Mouse (Mus musculus) natural killer cell, adult 2 months (primary cell): ENCODE data around the gene Aqp3.
"Not testable (repeated sequence)": the region's sequence is repeated elsewhere in the genome, so short reads cannot be mapped to it uniquely, and the experiment has no call there.

Experiments
- DNase-seq, 2 experiments: peaks; one replicate each; pipeline ENCODE4 v3.0.0; 2022; ENCODE audit warnings: low spot score in 2 of 2

The Aqp3 gene

GRCm38 (mm10) chr4:41102901-41103300 is 4.9 kb upstream of the Aqp3 start:
- no peak for DNase-seq

- no peak for DNase-seq
These were observed 3.0 kb upstream of the Aqp3 start for GRCm38 (mm10) chr4:41100986-41101385.

- no peak for DNase-seq
These were observed 581 bp upstream of the Aqp3 start for GRCm38 (mm10) chr4:41098577-41098951.

GRCm38 (mm10) chr4:41097381-41097780 is 602 bp downstream of the Aqp3 start:
- no peak for DNase-seq

- DNase-seq = no peak
These were observed 1.2 kb downstream of the Aqp3 start for GRCm38 (mm10) chr4:41096794-41097193.

GRCm38 (mm10) chr4:41096169-41096568 is 1.8 kb downstream of the Aqp3 start:
- DNase-seq = no peak

GRCm38 (mm10) chr4:41094361-41094760 is 3.6 kb downstream of the Aqp3 start:
- no peak for DNase-seq

- no peak for DNase-seq
These were observed 5.0 kb downstream of the Aqp3 start for GRCm38 (mm10) chr4:41092958-41093357.

GRCm38 (mm10) chr4:41091391-41091790 is 6.6 kb downstream of the Aqp3 start:
- no peak for DNase-seq

GRCm38 (mm10) chr4:41089705-41090104 is 8.3 kb downstream of the Aqp3 start:
- no peak for DNase-seq

GRCm38 (mm10) chr4:41089189-41089588 is 8.8 kb downstream of the Aqp3 start:
- DNase-seq = no peak

GRCm38 (mm10) chr4:41087459-41088298 is 10.3 kb downstream of the Aqp3 start:
- no peak for DNase-seq

GRCm38 (mm10) chr4:41086947-41087346 is 11.0 kb downstream of the Aqp3 start:
- no peak for DNase-seq

- no peak for DNase-seq
These were observed 13.2 kb downstream of the Aqp3 start for GRCm38 (mm10) chr4:41084819-41085218.

GRCm38 (mm10) chr4:41082803-41083202 is 15.2 kb downstream of the Aqp3 start:
- not testable (repeated sequence) for DNase-seq

- DNase-seq = no peak
These were observed 16.2 kb downstream of the Aqp3 start for GRCm38 (mm10) chr4:41081733-41082132.

- no peak for DNase-seq
These were observed 19.3 kb downstream of the Aqp3 start for GRCm38 (mm10) chr4:41078726-41079125.

GRCm38 (mm10) chr4:41074461-41074860 is 23.5 kb downstream of the Aqp3 start:
- no peak for DNase-seq

GRCm38 (mm10) chr4:41073008-41073817 is 24.8 kb downstream of the Aqp3 start:
- no peak for DNase-seq

GRCm38 (mm10) chr4:41071500-41072429 is 26.2 kb downstream of the Aqp3 start:
- DNase-seq = no peak

GRCm38 (mm10) chr4:41065196-41065595 is 32.8 kb downstream of the Aqp3 start:
- no peak for DNase-seq
